Mouse (Mus musculus): ENCODE data around the gene Phtf2. TPM values are rescaled to one million over a fixed set of nuclear protein-coding genes. Genes with fewer than 3 reads are reported as not detected.

The Phtf2 gene
- 9.7 and 16.3 TPM in 2 replicates for polyA plus RNA-seq (2012; ENCODE audit: insufficient read depth, insufficient read length, missing spikeins)

DNA sequence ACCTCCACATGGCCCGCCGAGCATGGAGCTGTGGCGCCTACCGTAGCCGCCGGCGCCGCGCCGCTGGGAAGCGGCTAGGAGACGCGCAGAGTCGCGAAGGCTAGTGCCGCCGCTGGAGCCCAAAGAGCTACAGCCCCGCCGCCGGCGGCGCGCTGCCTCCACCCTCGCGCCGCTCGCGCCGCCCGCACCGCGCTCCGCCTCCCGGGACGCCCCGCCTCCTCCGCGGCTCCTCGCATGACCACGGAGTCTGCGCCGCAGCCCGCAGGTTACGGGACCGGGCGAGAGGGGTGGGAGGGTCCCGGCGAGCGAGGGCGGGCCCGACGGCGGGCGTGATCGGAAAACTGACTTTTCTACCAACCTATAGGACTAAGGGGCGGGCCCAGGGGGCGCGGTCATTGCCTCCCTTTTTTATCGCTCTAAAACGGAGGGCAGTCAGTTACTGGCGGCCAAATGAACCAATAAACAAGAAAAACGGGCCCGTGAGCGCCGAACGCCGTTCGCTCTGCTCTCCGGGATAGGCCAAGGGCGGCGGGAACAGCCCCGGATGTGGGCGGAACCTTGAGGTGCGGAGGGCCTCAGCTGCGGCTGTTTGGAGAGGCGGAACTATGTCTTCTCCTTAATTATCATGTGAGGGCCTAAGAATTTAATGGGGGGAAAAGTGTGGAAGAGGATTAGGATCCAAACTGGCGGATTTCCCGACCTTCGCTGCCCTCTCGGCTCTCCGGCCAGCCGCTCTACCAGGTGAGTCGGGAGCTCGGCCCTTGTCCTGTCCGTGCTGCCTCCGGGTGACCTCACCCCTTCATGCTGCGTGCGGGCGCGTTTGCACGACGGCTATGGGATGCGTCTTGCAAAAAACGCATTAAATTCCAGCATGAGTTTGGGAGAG, at the start of gene Phtf2, which contains the start of gene Tmem60:
TSS of gene Phtf2 (minus strand) at position 210 of the 886 bp plus-strand sequence.
TSS of gene Tmem60 (plus strand) at position 277 of the 886 bp plus-strand sequence.
- peak within 1 kb of the TSS; percentile 68 for H3K27ac ChIP-seq (replicated peaks; ENCODE audit: low read depth, low read length)
- H3K4me3 ChIP-seq (ENCODE audit: insufficient read depth, low read depth, low read length) = peak within 1 kb of the TSS; percentile 90
- no peaks in the 10 kb centered on the region for H3K4me1 ChIP-seq (ENCODE audit: control insufficient read depth, insufficient read depth, insufficient read length, low read length)

DNA sequence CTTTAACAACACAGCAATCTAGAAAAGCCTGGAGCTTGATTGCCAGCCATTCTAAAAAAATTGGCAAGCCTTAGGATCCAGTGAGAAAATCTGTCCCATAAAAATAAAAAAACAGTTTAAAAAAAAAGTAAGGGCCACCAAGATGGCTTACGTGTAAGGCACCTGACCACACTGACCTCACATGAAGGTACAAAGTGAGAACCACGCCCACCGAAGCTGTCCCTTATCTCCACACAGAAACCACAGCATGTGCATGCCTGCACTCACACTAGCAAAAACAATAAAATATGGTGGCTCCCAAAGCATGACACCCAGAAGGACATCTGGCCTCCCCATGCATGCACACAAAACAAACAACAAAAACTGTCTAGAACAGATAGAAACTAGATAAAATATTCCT, 49.4 kb upstream of the Phtf2 start:
- Histone ChIP-seq H3K27ac (replicated peaks; ENCODE audit: low read depth, low read length) (no peak overlapping the region), H3K4me3 (ENCODE audit: insufficient read depth, low read depth, low read length) (no peak overlapping the region), H3K4me1 (ENCODE audit: control insufficient read depth, insufficient read depth, insufficient read length, low read length) (peaks cover 21% of the 10 kb centered on the region)

DNA sequence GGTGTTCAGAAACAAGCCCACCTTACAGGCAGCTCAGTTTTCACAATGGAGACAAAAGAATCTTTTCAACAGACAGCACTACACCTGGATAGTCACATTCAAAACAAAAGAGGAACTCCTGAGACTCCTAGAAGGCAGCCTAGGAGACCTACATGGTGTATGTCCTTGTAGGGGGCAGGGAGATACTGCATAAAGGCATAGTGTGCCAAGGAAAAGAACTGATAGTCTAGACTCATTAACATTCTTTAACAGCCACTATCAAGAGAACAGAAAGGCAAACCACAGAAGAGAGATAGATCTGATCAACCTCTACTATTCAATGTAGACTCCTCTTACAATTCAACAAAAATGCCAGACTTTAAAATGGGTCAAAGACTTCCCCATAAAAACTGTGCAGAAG, 48.5 kb upstream of the Phtf2 start:
- Histone ChIP-seq H3K27ac (replicated peaks; ENCODE audit: low read depth, low read length) (peak overlapping the region; percentile 42), H3K4me3 (ENCODE audit: insufficient read depth, low read depth, low read length) (no peak overlapping the region), H3K4me1 (ENCODE audit: control insufficient read depth, insufficient read depth, insufficient read length, low read length) (peaks cover 15% of the 10 kb centered on the region)

GRCm38 (mm10) chr5:20929669-20930151, 47.8 kb upstream of the Phtf2 start:
- H3K4me1 ChIP-seq (ENCODE audit: control insufficient read depth, insufficient read depth, insufficient read length, low read length) = peaks cover 14% of the 10 kb centered on the region
- no peak overlapping the region for H3K4me3 ChIP-seq (ENCODE audit: insufficient read depth, low read depth, low read length)
- peak overlapping the region; percentile 70 for H3K27ac ChIP-seq (replicated peaks; ENCODE audit: low read depth, low read length)

- Histone ChIP-seq H3K4me3 (ENCODE audit: insufficient read depth, low read depth, low read length) (no peak overlapping the region), H3K4me1 (ENCODE audit: control insufficient read depth, insufficient read depth, insufficient read length, low read length) (peaks cover 10% of the 10 kb centered on the region), H3K27ac (replicated peaks; ENCODE audit: low read depth, low read length) (no peak overlapping the region)
These were observed 43.5 kb upstream of the Phtf2 start for GRCm38 (mm10) chr5:20925451-20925850.

GRCm38 (mm10) chr5:20924608-20925007, 42.7 kb upstream of the Phtf2 start:
- no peak overlapping the region for H3K4me3 ChIP-seq (ENCODE audit: insufficient read depth, low read depth, low read length)
- H3K4me1 ChIP-seq (ENCODE audit: control insufficient read depth, insufficient read depth, insufficient read length, low read length) = peaks cover 3% of the 10 kb centered on the region; the same call in 1 of the 2 replicates
- H3K27ac ChIP-seq (replicated peaks; ENCODE audit: low read depth, low read length) = no peak overlapping the region

GRCm38 (mm10) chr5:20919566-20919965, 37.6 kb upstream of the Phtf2 start:
- Histone ChIP-seq H3K27ac (replicated peaks; ENCODE audit: low read depth, low read length) (no peak overlapping the region), H3K4me3 (ENCODE audit: insufficient read depth, low read depth, low read length) (no peak overlapping the region), H3K4me1 (ENCODE audit: control insufficient read depth, insufficient read depth, insufficient read length, low read length) (no peaks in the 10 kb centered on the region)

- Histone ChIP-seq H3K4me3 (ENCODE audit: insufficient read depth, low read depth, low read length) (no peak overlapping the region), H3K4me1 (ENCODE audit: control insufficient read depth, insufficient read depth, insufficient read length, low read length) (no peaks in the 10 kb centered on the region), H3K27ac (replicated peaks; ENCODE audit: low read depth, low read length) (no peak overlapping the region)
These were observed 37.0 kb upstream of the Phtf2 start for GRCm38 (mm10) chr5:20918967-20919366.

DNA sequence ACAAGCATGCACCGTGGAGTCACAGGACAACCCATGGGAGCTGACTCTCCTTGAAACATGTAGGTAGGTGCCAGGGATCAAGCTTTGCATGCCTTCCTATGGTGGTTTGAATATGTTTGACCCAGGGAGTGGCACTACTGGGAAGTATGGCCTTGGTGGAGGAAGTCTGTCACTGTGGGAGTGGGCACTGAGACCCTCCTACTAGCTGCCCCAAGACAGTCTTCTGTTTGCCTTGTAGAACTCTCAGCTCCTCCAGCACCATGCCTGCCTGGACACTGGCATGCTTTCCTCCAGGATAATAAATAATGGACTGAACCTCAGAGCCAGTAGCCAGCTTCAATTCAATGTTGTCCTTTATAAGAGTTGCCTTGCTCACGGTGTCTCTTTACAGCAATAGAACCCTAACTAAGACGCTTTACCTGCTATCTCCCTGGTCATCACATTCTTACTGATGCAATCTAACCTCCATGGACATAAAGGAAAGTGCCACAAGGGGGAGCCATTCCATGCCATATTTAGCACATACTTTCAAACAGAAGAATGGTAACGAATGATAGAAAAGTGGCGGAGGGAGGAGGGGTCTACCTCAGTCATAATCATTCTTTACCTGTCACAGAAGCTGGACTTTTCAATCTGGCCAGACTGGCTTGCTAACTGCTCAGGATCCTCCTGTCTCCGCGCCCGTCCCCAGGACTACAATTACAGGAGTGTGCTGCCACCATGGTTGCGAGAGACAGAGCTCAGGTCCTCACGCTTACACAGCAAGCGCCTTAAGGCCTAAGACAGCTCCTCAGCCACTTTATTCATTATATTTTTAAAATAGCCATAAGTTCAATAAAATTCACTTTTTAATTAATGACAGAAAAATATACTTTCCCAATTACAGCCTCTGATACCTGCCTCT, 31.7 kb upstream of the Phtf2 start:
- no peaks in the 10 kb centered on the region for H3K4me1 ChIP-seq (ENCODE audit: control insufficient read depth, insufficient read depth, insufficient read length, low read length)
- H3K4me3 ChIP-seq (ENCODE audit: insufficient read depth, low read depth, low read length) = no peak overlapping the region
- H3K27ac ChIP-seq (replicated peaks; ENCODE audit: low read depth, low read length) = no peak overlapping the region

DNA sequence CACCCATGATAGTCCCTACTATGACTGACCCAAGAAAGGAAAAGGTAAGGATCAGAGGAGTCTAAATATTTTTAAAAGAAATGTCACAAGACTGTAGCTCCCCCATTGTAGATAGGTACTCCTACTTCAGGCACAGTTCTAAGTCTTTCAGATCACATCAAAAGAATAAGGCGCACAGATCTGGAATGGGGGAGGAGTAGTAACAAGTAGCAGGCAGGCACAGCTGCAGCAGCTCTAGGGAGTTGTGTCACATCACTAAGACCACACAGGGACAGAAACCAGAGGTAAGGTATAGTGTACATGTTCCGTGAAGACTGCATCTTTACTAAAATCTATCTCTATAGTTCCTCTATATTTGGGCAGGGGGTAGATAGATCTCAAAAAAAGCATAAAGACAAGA, 29.8 kb upstream of the Phtf2 start:
- Histone ChIP-seq H3K4me1 (ENCODE audit: control insufficient read depth, insufficient read depth, insufficient read length, low read length) (no peaks in the 10 kb centered on the region), H3K4me3 (ENCODE audit: insufficient read depth, low read depth, low read length) (no peak overlapping the region), H3K27ac (replicated peaks; ENCODE audit: low read depth, low read length) (no peak overlapping the region)

DNA sequence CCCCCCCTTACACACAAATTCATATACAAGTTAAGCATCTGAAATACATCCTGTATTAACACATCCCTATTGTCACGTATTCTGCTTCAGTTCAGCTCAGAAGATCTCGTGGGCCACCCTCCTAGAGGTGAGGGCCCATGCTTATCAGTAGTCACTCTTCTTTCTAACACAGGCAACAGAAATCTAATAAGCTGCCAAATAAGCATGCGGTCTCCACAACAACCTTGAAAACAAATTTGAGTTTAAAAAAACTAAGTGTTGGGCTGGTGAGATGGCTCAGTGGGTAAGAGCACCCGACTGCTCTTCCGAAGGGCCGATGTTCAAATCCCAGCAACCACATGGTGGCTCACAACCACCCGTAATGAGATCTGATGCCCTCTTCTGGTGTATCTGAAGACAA, 24.3 kb upstream of the Phtf2 start:
- H3K4me1 ChIP-seq (ENCODE audit: control insufficient read depth, insufficient read depth, insufficient read length, low read length) = peaks cover 3% of the 10 kb centered on the region; the same call in 1 of the 2 replicates
- H3K4me3 ChIP-seq (ENCODE audit: insufficient read depth, low read depth, low read length) = no peak overlapping the region
- H3K27ac ChIP-seq (replicated peaks; ENCODE audit: low read depth, low read length) = no peak overlapping the region

- Histone ChIP-seq H3K4me3 (ENCODE audit: insufficient read depth, low read depth, low read length) (no peak overlapping the region), H3K4me1 (ENCODE audit: control insufficient read depth, insufficient read depth, insufficient read length, low read length) (peaks cover 3% of the 10 kb centered on the region; the same call in 1 of the 2 replicates), H3K27ac (replicated peaks; ENCODE audit: low read depth, low read length) (no peak overlapping the region)
These were observed 23.5 kb upstream of the Phtf2 start for GRCm38 (mm10) chr5:20905437-20905836.

GRCm38 (mm10) chr5:20904647-20905046, 22.7 kb upstream of the Phtf2 start:
- Histone ChIP-seq H3K4me1 (ENCODE audit: control insufficient read depth, insufficient read depth, insufficient read length, low read length) (peaks cover 3% of the 10 kb centered on the region; the same call in 1 of the 2 replicates), H3K27ac (replicated peaks; ENCODE audit: low read depth, low read length) (no peak overlapping the region), H3K4me3 (ENCODE audit: insufficient read depth, low read depth, low read length) (no peak overlapping the region)

DNA sequence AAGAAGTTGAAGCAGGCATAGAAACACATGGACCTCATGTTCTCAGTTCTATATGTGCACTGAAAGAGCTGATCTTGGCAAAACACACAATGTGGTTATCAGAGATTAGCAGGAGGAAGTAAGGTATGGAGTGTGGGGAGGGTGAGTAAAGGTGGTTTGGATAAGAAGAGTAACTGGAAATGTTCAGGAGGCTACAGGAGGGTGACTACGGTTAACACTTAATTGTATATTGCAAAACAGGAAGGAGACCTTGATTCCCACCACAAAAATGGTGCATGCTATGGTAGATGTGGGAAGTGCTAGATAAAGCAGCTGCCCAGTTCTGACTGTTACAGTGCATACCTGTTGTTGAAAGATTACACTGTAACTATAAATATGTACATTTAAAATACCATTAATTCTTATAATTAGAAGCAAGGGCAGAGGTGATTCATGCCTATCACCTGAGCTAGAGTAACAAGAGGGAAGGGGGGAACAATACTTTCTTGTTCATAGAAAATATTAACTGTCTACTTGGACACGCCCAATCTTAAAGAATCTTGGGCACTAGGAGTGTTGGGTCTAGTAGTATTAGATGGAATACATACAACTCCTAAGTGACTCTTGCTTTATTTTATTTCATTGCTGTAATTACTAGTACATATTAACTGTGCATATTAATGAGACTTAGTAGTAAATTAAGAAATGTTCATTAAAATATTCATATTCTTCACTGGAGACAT, 15.7 kb upstream of the Phtf2 start:
- no peak overlapping the region for H3K4me3 ChIP-seq (ENCODE audit: insufficient read depth, low read depth, low read length)
- H3K4me1 ChIP-seq (ENCODE audit: control insufficient read depth, insufficient read depth, insufficient read length, low read length) = no peaks in the 10 kb centered on the region
- no peak overlapping the region for H3K27ac ChIP-seq (replicated peaks; ENCODE audit: low read depth, low read length)
